Mouse (Mus musculus): ENCODE measurements around the gene Tbck. TPM values are rescaled to one million over a fixed set of nuclear protein-coding genes. Genes with fewer than 3 reads are reported as not detected.
A peak's percentile ranks its signal among the peaks of the same experiment; 100 is the strongest.

Gene Tbck
- polyA plus RNA-seq, 1 experiment from 2014 or later, result 34.4 TPM

DNA sequence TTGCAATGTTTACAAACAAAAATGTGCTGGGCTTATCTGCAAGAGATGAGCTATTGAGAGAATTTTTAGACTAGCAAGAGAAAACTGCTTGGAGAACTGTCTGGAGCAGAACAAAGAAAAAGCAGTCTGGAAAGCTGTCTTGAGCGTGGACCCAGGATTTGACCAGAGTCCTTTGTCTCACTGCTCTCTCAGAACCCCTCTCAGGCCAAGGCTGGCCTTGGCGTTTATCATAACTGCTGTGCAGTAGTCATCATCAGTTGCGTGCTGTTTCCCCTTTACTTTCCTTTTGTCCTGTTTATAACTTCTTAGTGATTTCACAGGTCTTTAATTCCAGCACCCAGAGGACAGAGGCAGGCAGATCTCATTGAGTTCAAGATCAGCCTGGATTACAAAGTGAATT lies 20.3 kb downstream of the Tbck start:
- H3K27me3 ChIP-seq, result no peaks in the 10 kb centered on the region
- ATAC-seq (ENCODE audit: low read depth), result no peak

GRCm38 (mm10) chr3:132706977-132707376 lies 23.0 kb downstream of the Tbck start:
- ATAC-seq (ENCODE audit: low read depth), result no peak
- H3K9me3 ChIP-seq, result no peaks in the 10 kb centered on the region
- no peaks in the 10 kb centered on the region for H3K4me1 ChIP-seq (replicated peaks)
- no peak overlapping the region for H3K9ac ChIP-seq
- H3K36me3 ChIP-seq, result peaks cover 7% of the 10 kb centered on the region; the same call in 1 of the 2 replicates
- no peak overlapping the region for H3K27ac ChIP-seq (replicated peaks)
- no peak overlapping the region for H3K4me3 ChIP-seq
- no peaks in the 10 kb centered on the region for H3K27me3 ChIP-seq
- 86% methylated on average over 4 of the region's 4 CpGs for WGBS
- no peak overlapping the region for H3K4me2 ChIP-seq

More for the DNA sequence above, 20.3 kb downstream of the Tbck start:
- 0 out of 2 replicates have a peak, but pooled peaks cover 6% of the 10 kb centered on the region for H3K36me3 ChIP-seq
- no peak overlapping the region for H3K4me3 ChIP-seq
- no peak overlapping the region for H3K9ac ChIP-seq
- no peaks in the 10 kb centered on the region for H3K9me3 ChIP-seq
- no peak overlapping the region for H3K27ac ChIP-seq (replicated peaks)
- WGBS, result 82% methylated on average over 3 of the region's 3 CpGs
- no peaks in the 10 kb centered on the region for H3K4me1 ChIP-seq (replicated peaks)
- no peak overlapping the region for H3K4me2 ChIP-seq

- ATAC-seq (ENCODE audit: low read depth), result no peak
- Histone ChIP-seq H3K36me3 (peaks cover 3% of the 10 kb centered on the region; the same call in 1 of the 2 replicates), H3K4me3 (no peak overlapping the region), H3K4me1 (replicated peaks) (no peaks in the 10 kb centered on the region), H3K9ac (no peak overlapping the region), H3K27me3 (no peaks in the 10 kb centered on the region), H3K4me2 (no peak overlapping the region), H3K9me3 (no peaks in the 10 kb centered on the region), H3K27ac (replicated peaks) (no peak overlapping the region)
- 79% methylated on average over 5 of the region's 5 CpGs for WGBS
Measured at GRCm38 (mm10) chr3:132713913-132714312, 30.0 kb downstream of the Tbck start.

- WGBS, result 96% methylated on average over 4 of the region's 4 CpGs
- H3K4me1 ChIP-seq (replicated peaks), result no peaks in the 10 kb centered on the region
- H3K27me3 ChIP-seq, result no peaks in the 10 kb centered on the region
- peaks cover 14% of the 10 kb centered on the region for H3K36me3 ChIP-seq
- ATAC-seq (ENCODE audit: low read depth), result no peak
- H3K9ac ChIP-seq, result no peak overlapping the region
- H3K27ac ChIP-seq (replicated peaks), result no peak overlapping the region
- no peak overlapping the region for H3K4me3 ChIP-seq
- H3K4me2 ChIP-seq, result no peak overlapping the region
- H3K9me3 ChIP-seq, result no peaks in the 10 kb centered on the region
Measured at GRCm38 (mm10) chr3:132717316-132717715, 33.4 kb downstream of the Tbck start.

DNA sequence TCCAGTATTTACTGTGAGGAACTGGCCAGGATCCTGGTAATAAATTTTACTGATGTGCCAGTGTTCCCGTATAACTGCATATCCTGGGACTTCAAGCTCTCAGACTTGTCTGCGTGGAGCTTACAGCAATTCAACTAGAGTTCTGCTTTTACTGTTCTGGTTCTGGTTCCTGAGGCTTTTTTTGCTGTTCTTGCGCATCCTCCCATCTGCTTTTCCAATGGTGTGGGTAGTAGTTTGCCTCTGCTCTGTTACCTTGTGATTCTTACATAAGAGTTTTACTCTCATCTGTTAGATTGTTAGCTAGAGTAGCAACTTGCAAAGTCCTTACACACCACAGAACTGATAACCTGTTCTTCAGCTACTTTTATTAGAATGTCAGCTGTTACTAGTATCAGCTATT lies 40.4 kb downstream of the Tbck start:
- no peaks in the 10 kb centered on the region for H3K4me1 ChIP-seq (replicated peaks)
- H3K27ac ChIP-seq (replicated peaks), result no peak overlapping the region
- peaks cover 57% of the 10 kb centered on the region for H3K36me3 ChIP-seq
- WGBS, result 89% methylated on average over 3 of the region's 3 CpGs
- ATAC-seq (ENCODE audit: low read depth), result no peak
- H3K4me2 ChIP-seq, result no peak overlapping the region
- no peak overlapping the region for H3K4me3 ChIP-seq
- no peaks in the 10 kb centered on the region for H3K9me3 ChIP-seq
- no peaks in the 10 kb centered on the region for H3K27me3 ChIP-seq
- no peak overlapping the region for H3K9ac ChIP-seq

GRCm38 (mm10) chr3:132744287-132745146 lies 60.6 kb downstream of the Tbck start:
- ATAC-seq (ENCODE audit: low read depth), result no peak
- no peaks in the 10 kb centered on the region for H3K36me3 ChIP-seq
- H3K4me1 ChIP-seq (replicated peaks), result peaks cover 6% of the 10 kb centered on the region
- H3K9ac ChIP-seq, result no peak overlapping the region
- no peak overlapping the region for H3K4me3 ChIP-seq
- no peak overlapping the region for H3K27ac ChIP-seq (replicated peaks)
- no peaks in the 10 kb centered on the region for H3K9me3 ChIP-seq
- no peak overlapping the region for H3K4me2 ChIP-seq
- WGBS, result 63% methylated on average over 10 of the region's 10 CpGs
- H3K27me3 ChIP-seq, result no peaks in the 10 kb centered on the region

GRCm38 (mm10) chr3:132747036-132747435 lies 63.1 kb downstream of the Tbck start:
- 40% methylated on average over 3 of the region's 3 CpGs for WGBS
- H3K27ac ChIP-seq (replicated peaks), result no peak overlapping the region
- H3K4me2 ChIP-seq, result no peak overlapping the region
- H3K4me1 ChIP-seq (replicated peaks), result peaks cover 6% of the 10 kb centered on the region
- no peaks in the 10 kb centered on the region for H3K27me3 ChIP-seq
- no peak overlapping the region for H3K9ac ChIP-seq
- ATAC-seq (ENCODE audit: low read depth), result peak; percentile 92
- H3K36me3 ChIP-seq, result 0 out of 2 replicates have a peak, but pooled peaks cover 3% of the 10 kb centered on the region
- H3K4me3 ChIP-seq, result no peak overlapping the region
- H3K9me3 ChIP-seq, result no peaks in the 10 kb centered on the region

DNA sequence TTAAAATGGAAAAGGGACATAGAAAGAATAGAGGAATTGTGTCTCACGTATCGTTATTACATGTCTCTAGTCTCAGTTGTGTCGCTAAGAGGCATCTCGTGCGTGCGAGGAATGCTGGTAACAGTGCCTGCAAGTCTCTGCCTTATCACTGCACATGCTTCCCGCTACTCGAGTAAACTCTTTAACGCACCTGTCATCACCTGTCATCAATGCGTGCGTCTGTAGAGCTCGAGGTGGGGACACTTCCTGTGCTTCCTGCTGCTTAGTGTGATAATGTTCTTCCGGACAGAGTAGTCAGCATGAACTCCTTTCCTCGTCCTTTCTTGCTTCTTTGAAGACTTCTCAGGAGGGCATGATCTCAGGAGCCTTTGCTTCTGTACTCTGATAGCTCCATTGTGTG lies 63.8 kb downstream of the Tbck start:
- Histone ChIP-seq H3K9ac (no peak overlapping the region), H3K9me3 (no peaks in the 10 kb centered on the region), H3K4me2 (no peak overlapping the region), H3K4me1 (replicated peaks) (peaks cover 6% of the 10 kb centered on the region), H3K27me3 (no peaks in the 10 kb centered on the region), H3K36me3 (peaks cover 7% of the 10 kb centered on the region), H3K4me3 (no peak overlapping the region), H3K27ac (replicated peaks) (no peak overlapping the region)
- ATAC-seq (ENCODE audit: low read depth), result no peak
- WGBS, result 82% methylated on average over 14 of the region's 14 CpGs

- no peak for ATAC-seq (ENCODE audit: low read depth)
- peaks cover 17% of the 10 kb centered on the region for H3K36me3 ChIP-seq
- H3K9me3 ChIP-seq, result no peaks in the 10 kb centered on the region
- no peak overlapping the region for H3K4me3 ChIP-seq
- H3K27ac ChIP-seq (replicated peaks), result no peak overlapping the region
- no peak overlapping the region for H3K9ac ChIP-seq
- peaks cover 6% of the 10 kb centered on the region for H3K4me1 ChIP-seq (replicated peaks)
- WGBS, result 94% methylated on average over 3 of the region's 3 CpGs
- H3K4me2 ChIP-seq, result no peak overlapping the region
- H3K27me3 ChIP-seq, result no peaks in the 10 kb centered on the region
Measured at GRCm38 (mm10) chr3:132748750-132749149, 64.8 kb downstream of the Tbck start.

- Histone ChIP-seq H3K9ac (no peak overlapping the region), H3K4me2 (no peak overlapping the region), H3K36me3 (peaks cover 34% of the 10 kb centered on the region), H3K27me3 (no peaks in the 10 kb centered on the region), H3K4me1 (replicated peaks) (no peaks in the 10 kb centered on the region), H3K9me3 (no peaks in the 10 kb centered on the region), H3K4me3 (no peak overlapping the region), H3K27ac (replicated peaks) (no peak overlapping the region)
- WGBS, result 84% methylated on average over 4 of the region's 4 CpGs
- no peak for ATAC-seq (ENCODE audit: low read depth)
Measured at GRCm38 (mm10) chr3:132752772-132753171, 68.8 kb downstream of the Tbck start.

DNA sequence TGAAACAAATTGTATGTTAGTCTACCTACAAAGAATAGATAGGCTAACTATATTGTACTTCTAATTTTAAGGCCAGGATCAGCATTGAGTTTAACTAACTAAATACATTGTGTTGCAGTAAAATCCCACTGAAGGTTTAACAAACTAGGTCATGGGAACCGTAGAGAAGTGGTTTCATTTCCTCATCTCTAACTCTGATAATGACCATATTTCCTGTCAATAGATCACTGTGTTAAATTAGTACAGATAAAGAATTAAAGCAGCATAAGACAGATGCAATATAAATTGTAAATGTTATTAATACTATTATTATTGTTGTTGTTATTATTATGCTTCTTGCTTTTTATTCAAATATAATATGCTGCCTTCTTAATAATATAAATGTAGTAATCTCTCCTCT lies 72.3 kb downstream of the Tbck start:
- Histone ChIP-seq H3K4me1 (replicated peaks) (no peaks in the 10 kb centered on the region), H3K4me2 (no peak overlapping the region), H3K4me3 (no peak overlapping the region), H3K27me3 (no peaks in the 10 kb centered on the region), H3K27ac (replicated peaks) (no peak overlapping the region), H3K9me3 (no peaks in the 10 kb centered on the region), H3K36me3 (peaks cover 35% of the 10 kb centered on the region), H3K9ac (no peak overlapping the region)
- 94% methylated on average over 1 of the region's 1 CpGs for WGBS
- no peak for ATAC-seq (ENCODE audit: low read depth)

DNA sequence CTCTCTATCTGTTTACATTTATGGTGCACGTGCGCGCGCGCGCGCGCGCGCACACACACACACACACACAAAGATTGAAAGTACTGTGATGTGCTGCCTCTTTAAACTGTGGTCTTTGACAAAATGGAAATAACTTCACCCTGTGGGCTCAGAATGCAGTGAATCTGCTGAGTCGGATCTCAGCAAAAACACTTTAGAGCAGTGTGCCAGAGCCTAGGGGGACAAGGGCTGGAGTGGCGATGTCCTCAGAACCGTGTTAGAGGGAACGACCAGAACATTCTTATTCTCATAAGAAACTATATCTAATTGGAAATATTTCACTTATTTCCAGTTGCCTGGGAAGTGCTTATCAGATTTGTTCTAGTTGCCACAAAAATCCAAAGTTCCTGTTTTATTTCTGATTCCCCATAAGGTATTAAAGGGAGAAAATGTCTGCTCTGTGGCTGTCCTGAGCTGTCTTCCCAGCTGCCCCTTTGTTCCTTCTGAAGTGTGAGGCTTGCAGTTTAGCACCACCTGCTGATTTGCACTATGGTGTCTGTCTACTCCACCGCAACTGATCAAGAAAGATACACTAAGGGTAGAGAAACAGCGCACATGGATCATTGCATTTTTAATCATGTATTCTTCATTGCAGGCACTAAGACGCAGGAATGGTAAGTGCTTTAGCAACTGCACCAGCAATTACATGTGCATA lies 82.2 kb downstream of the Tbck start:
- H3K9me3 ChIP-seq, result no peaks in the 10 kb centered on the region
- peak; percentile 63; the same call in 1 of the 2 replicates for ATAC-seq (ENCODE audit: low read depth)
- no peak overlapping the region for H3K27ac ChIP-seq (replicated peaks)

More for the DNA sequence above, 82.2 kb downstream of the Tbck start:
- H3K9ac ChIP-seq, result no peak overlapping the region
- peaks cover 7% of the 10 kb centered on the region; the same call in 1 of the 2 replicates for H3K36me3 ChIP-seq
- H3K4me2 ChIP-seq, result no peak overlapping the region
- no peaks in the 10 kb centered on the region for H3K27me3 ChIP-seq
- H3K4me3 ChIP-seq, result no peak overlapping the region
- H3K4me1 ChIP-seq (replicated peaks), result peaks cover 8% of the 10 kb centered on the region
- WGBS, result 74% methylated on average over 17 of the region's 17 CpGs
